ENCODE assay signal across 8 mouse cellular contexts in genomic region chr16:22844061-22844801, GRCm38 (mm10). TPM values are rescaled to one million over a fixed set of nuclear protein-coding genes. Genes with fewer than 3 reads are reported as not detected.
DNase-seq lines count a peak whose midpoint lies in the region; ATAC-seq lines count a peak whose summit lies in the region.

No protein-coding gene starts in this region.

- DNase-seq in adrenal gland, postnatal 10 days: peak; percentile 89
- peak; percentile 90 for DNase-seq in embryo, embryonic 11 days
- peak; percentile 80 for DNase-seq in gastrocnemius, postnatal 14 days
- peak; percentile 33 for DNase-seq in hindlimb bud, embryonic 11.5 days (ENCODE audit: extremely low spot score, low read depth, low spot score)
- DNase-seq in left cerebral cortex, adult 9 months (ENCODE audit: low spot score in 2 of 2): peak; percentile 33 to 70
- DNase-seq in right cerebral cortex, postnatal 36 days (ENCODE audit: low spot score in 2 of 2): peak; percentile 66 to 73
- DNase-seq in yolk sac, embryonic 10.5 days (ENCODE audit: low spot score): peak; percentile 81

- intact Hi-C loops in gastrocnemius, postnatal 14 days (cut with DNase I; ENCODE audit: low total_unique reads): no loop called here

- peak; percentile 95 for ATAC-seq in megakaryocyte progenitor cell, adult 5-6 weeks (replicated peaks; ENCODE audit: poor library complexity)

RNA-seq across cellular contexts. Expression of gene Tbccd1, which starts 13.2 kb away (rescaled TPM):
- 10 to 100 TPM; 16.8 to 20.4 TPM for total RNA-seq in adrenal gland, postnatal 10 days (2021)
- 1 to 10 TPM; 5.0 to 6.2 TPM for total RNA-seq in gastrocnemius, postnatal 14 days (2021)
- 20.2 and 21.6 TPM in 2 replicates for total RNA-seq in megakaryocyte progenitor cell, adult 5-6 weeks (2015)
- 27.7 and 29.8 TPM in 2 replicates for total RNA-seq in megakaryocyte progenitor cell, adult 5-6 weeks (2017)

RNA-seq across cellular contexts. Expression of gene Dnajb11, which starts 13.4 kb away (rescaled TPM):
- total RNA-seq in adrenal gland, postnatal 10 days (2021): 10 to 100 TPM; 59.9 to 65.8 TPM
- 10 to 100 TPM; 36.0 to 41.9 TPM for total RNA-seq in gastrocnemius, postnatal 14 days (2021)
- 86.1 and 89.8 TPM in 2 replicates for total RNA-seq in megakaryocyte progenitor cell, adult 5-6 weeks (2015)
- total RNA-seq in megakaryocyte progenitor cell, adult 5-6 weeks (2017): 186 and 206 TPM in 2 replicates

RNA-seq across cellular contexts. Expression of gene Crygs, which starts 32.9 kb away (rescaled TPM):
- total RNA-seq in adrenal gland, postnatal 10 days (2021): not detected
- total RNA-seq in gastrocnemius, postnatal 14 days (2021): not detected
- not detected in 2 replicates for total RNA-seq in megakaryocyte progenitor cell, adult 5-6 weeks (2015)
- total RNA-seq in megakaryocyte progenitor cell, adult 5-6 weeks (2017): not detected in 2 replicates

RNA-seq across cellular contexts. Expression of gene Ahsg, which starts 46.8 kb away (rescaled TPM):
- 1,000 to 10,000 TPM; 3,016 to 7,289 TPM for total RNA-seq in adrenal gland, postnatal 10 days (2021)
- under 1 TPM; 0.23 to 0.58 TPM for total RNA-seq in gastrocnemius, postnatal 14 days (2021)
- total RNA-seq in megakaryocyte progenitor cell, adult 5-6 weeks (2015): not detected in 2 replicates
- total RNA-seq in megakaryocyte progenitor cell, adult 5-6 weeks (2017): not detected in 2 replicates

Comparison
In these comparisons a context has a peak if more than half of its experiments do, and no peak if none do; other contexts are left out.
1. Peak in every context shown above with its lines: DNase-seq and ATAC-seq.
2. DNase-seq: peak in every context shown above with its lines; median percentile 90 in embryo, embryonic 11 days; 89 in adrenal gland, postnatal 10 days; 81 in yolk sac, embryonic 10.5 days; 80 in gastrocnemius, postnatal 14 days; 70 in right cerebral cortex, postnatal 36 days; 52 in left cerebral cortex, adult 9 months; 33 in hindlimb bud, embryonic 11.5 days.